Mouse (Mus musculus) testis, adult 2 months (tissue): ENCODE measurements around the gene Tigit.

Experiments used
- CTCF ChIP-seq: fragments of 200-500 bp; IDR thresholded peaks from 2 replicates; pipeline ENCODE4 v1.5.1; 2012; ENCODE audit warnings: low read depth, mild to moderate bottlenecking, inconsistent platforms, low read length, moderate library complexity; ENCODE audit not compliant: control insufficient read depth, insufficient read depth, insufficient replicate concordance
- POLR2A ChIP-seq: fragments of 200-500 bp; IDR thresholded peaks from 2 replicates; pipeline ENCODE4 v1.6.1; 2012; ENCODE audit warnings: low read depth, mild to moderate bottlenecking, inconsistent platforms, low read length, moderate library complexity; ENCODE audit not compliant: control insufficient read depth

DNA sequence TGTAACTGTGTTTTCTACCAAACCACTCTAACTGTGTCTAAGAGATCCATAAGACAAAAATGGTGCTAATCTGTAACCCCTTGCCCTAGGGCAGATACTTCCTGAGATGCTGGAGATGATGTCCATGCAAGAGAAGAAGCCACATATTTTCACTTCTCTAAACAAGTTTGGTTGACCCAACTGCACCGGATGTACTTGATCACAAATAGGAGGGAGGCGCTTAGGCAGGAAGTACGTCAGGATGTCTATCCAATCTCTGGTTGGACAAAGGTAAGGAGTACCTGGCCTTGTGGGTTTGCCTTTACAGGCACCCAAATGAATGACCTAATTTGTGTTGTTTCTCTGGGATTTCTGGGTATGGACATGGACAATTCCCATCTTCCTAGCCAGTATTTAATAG, 4.3 kb upstream of the Tigit start:
- TF ChIP-seq POLR2A (no peak), CTCF (no peak)
